Mouse (Mus musculus): ENCODE results near the gene Nek9.

Nek9 gene

DNA sequence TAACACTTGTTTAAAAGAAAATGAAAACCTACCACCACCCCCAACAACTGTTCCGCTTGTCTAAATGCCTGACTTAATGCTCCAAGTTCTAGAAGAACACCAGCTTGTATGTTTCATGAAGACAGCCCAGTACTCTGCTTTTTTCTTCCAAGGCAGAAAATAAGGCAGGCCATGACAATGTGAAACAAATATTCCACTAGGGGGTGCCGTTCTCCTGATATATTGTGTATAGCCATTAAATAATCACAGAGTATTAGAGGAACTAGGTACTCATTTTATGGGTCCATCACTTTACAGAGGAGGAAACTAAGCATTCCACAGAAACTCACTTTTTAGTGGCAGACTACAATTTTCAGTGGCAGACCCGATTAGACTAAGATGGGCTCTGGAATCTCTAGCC is 7.2 kb upstream of the Nek9 start:
- peak in 1 of 2 experiments; percentile 72 for DNase-seq

DNA sequence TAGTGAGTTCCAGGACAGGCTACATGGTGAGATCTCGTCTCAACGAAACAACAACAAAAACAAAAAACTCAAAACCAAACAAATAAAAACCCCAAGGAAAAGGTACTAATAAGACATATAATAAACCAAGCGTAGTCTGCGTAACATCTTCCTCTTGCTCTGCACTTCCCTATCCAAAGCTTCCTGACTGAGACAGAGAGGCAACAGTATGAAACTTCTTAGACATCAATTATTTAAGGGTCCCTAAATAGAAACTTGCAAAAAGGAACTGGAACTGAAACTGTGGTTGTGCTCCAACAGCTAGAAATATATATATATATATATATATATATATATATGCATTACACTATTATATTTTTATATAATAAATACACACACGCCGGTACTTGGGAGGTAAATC is 6.4 kb upstream of the Nek9 start:
- DNase-seq = no peak

DNA sequence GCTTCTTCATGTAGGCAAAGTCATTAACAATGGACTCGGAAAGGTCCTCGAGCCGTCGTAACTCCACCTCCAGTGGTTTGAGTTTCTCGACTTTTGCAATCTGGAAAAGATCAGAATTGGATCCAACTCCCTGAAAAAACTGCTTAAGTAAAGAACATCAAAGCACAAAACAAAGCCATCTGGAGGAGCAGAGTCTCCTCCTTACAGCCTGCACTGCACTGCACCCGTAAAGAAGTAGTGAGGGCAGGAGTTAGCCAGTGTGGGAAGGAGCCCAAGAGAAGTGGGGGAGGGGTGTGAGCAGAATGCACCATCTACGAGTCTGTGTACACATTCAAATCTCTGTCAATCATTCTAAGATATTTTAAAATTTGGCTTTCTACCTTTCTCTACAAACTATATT is 5.1 kb upstream of the Nek9 start:
- no peak for DNase-seq

DNA sequence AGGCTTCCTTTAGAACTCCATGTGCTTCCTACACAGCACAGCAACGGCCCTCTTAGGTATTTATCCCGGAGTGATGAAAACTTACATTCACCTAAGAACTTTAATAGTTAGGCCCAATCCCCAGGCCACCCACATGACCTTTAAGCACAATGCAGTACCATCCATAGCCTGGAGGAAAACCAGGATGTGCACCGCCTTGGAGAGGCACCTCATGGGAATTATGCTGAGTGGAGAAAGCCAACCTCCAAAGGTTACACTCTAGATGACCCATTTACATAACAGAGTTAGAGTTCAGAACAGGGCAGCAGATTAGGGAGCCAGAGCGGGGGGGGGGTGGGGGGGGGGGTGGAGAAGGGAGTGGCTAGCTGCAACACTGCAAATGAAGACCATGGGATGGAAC is 3.1 kb upstream of the Nek9 start:
- DNase-seq = peak in 1 of 2 experiments; percentile 60

DNA sequence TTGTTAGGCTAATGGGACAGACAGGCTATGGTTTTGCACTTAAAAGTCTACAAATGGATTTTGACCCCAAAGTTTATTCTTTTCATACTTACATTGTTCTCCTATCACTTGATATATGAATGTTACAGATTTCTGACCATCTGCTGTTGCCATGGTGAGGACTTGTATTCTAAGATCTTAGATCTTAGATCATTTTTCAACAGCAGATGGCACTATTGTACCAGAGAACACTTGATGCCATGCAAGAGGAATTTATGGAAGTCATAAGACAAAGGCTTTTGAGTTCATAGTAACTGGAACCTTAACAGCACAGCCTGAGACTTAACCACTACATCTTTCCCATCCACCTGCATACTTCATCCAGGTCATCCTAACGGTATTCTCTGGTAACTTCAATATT is 2.0 kb upstream of the Nek9 start:
- DNase-seq = peak in 1 of 2 experiments; percentile 9

DNA sequence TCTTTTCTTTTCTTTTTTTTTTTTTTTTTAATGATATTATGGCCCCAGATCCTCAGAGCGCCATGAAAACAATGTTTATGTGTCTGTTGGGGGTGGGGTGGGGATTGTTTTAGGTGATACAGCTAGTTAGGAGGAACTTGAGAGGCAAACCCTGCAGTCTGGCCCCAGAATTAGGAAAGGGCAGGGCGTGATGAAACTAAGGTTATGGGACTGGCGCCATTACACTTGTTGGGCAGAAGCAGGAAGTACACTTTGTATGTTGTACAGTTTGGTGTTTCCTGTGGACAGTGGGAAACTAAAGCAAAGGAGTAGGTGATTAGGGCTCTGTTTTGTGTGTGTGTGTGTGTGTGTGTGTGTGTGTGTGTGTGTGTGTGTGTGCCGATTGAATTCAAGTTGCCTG is 785 bp upstream of the Nek9 start:
- DNase-seq = no peak

DNA sequence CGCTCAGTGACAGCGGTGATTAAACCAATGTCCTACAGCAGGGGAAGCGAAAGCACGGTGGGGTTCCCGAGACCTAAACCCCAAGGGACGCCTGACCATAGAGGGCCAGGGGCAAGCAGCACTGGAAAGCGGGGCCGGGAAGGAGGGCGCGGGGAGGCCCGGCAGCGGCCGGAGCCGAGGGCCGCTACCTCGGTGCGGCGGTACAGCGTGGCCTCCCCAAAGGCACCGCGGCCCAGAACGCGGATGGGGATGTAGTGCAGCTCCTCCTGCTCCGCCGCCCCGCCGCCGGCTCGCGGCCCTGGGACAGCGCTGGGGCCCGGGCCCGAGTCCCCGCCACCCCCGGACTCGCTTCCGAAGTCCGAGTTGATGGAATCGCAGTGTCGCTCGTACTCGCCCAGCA is 347 bp downstream of the Nek9 start:
- DNase-seq = no peak

DNA sequence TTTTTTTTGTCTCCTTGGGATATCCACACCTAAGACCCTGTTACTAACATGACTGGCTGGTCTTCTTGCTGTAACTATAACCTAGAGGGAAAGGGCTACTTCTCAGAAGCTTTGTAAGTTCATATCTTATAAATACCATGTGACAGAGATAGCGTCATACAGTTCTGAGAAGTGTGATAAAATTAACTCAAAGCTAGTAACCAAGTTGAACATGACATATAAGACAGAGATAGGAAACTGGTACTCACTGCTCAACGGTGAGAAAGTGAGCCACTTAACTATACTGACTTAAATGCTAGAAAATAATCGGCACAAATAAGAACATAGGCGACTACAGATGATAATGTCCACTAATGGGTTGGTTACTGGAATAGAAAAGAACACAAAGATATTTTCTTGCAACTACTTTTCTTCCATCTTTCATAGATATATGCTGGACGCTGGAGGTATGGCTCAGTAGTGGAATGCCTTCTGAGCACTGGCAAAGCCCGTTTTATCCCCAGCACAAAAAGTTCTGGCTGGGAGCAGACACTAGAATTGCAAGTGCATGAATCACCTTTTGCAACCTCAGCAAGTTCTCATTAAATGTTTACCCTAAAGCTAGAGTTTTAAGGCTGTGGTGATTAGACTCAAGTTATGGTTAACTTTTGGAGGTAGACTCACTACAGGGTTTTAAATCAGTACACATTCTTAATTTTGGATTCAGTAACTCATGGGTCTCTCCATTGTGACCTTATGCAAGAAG is 1.4 kb downstream of the Nek9 start:
- DNase-seq = no peak

DNA sequence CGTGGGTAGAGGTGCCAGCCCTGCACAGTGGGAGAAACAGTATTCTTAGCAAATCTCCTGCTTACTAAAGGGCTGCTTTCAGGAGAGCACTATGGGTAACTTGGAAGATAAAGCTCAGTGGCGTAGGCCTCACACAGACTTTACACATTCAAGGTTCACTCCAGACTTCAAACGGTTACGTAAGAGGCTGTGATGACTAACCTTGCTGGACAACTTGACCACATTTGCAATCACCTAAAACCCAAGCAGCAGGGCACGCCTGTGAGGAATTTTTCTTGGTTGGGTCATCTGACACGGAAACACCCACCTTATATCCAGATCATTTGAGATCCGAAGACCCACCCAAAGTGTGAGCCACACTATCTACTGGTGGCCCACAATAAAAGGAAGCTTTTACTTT is 9.0 kb downstream of the Nek9 start:
- no peak for DNase-seq

DNA sequence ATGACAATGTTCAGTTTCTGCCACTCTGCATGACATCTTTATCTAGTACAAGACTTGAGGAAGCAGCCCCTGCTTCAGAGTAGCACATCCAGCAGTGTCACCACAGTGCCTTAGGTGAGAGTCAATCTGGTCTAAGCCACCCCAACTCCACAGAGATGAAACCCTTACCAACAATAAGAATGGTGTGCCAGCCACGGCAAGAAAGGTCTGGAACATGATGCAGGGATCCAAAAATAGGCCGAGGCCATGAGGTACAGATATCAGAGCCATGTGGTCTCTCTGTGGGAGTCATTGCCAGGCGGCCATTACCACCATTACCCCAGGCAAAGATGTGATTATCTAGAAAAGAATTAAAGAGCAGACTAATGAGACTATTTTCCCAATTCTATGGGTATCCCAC is 30.5 kb downstream of the Nek9 start:
- DNase-seq = no peak

DNA sequence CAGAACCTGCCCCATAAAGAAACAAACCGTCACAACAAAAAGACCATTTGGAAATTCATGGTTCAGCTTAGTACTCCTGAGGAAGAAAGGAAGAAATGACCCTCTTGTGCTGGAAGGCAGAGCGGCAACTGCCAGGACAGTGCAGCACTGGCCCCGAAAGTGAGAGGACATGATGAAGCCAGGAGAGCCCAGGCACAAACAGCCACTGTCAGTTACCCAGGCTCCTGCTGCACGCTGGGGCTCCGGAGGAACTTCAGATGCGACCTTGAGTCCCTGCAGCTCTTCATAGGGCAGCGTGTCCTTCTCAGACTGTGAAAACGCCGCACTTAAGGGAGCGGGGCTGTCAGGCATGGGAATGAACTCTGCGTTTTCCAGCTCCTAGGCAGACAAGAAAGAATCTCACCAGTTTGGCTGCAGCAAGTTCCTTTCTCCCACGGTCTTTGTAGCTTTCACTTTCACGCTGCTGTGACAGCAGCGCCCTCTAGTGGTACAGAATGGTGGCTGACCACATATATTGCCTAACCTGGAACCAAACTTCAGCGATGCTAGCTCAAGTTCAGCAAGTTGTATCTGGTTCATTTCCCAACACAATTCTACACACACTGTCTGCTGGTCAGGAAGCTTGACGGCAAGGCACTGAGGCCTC is 33.8 kb downstream of the Nek9 start:
- peak; percentile 83 to 92 for DNase-seq

DNA sequence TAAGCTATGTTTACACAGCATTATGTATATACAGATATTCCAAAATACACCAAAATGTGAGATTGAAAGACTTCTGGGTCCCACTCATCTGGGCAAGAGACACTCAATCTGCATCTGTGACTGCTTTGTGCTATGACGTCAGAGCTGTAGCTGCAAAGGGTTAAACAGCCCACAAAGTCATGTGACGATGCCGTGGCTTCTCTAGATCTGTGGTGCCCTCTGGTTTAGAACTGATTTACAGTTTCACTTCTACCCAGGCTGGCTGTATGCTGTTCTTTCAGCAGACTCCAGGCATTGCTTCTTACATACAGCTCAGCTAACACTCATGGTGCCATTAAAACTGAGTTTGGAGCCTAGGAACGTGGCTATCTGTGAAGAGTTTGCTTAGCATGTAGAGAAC is 34.4 kb downstream of the Nek9 start:
- no peak for DNase-seq

DNA sequence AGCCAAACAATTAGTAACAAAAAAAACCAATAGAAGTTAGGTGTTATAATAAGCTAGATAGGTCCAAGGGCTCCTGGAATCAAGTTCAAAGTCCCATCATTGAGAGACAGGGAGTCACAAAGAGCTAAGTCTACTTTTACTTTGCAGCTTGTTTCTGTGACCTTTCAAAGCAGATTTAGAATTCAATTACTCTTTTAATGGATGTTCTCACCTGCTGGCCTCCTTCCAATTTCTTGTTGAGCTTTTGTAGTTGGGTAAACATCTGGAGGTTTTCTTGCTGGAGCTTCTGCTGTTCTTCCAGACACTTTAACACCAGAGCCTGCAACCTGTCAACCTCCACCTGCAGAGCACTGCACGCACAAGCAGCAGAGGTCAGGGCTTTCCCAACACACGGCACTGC is 35.9 kb downstream of the Nek9 start:
- peak in 1 of 2 experiments; percentile 41 for DNase-seq

DNA sequence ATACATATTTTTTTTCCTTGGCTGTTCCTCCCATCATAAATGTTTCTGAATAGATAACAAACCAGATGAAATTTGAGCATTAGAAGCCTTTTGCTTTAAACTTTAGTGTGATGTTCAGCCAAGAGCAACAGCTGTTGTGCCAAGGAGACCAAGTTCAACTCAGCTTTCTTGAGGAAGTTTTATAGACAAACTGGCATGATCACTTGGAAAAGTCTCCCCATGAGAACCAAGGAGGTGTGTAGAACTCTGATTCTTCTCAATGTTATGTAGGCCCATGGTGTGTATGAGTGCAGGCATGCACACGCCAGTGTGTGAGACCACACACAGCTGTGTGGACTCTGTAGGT is 40.4 kb downstream of the Nek9 start:
- DNase-seq = no peak

DNA sequence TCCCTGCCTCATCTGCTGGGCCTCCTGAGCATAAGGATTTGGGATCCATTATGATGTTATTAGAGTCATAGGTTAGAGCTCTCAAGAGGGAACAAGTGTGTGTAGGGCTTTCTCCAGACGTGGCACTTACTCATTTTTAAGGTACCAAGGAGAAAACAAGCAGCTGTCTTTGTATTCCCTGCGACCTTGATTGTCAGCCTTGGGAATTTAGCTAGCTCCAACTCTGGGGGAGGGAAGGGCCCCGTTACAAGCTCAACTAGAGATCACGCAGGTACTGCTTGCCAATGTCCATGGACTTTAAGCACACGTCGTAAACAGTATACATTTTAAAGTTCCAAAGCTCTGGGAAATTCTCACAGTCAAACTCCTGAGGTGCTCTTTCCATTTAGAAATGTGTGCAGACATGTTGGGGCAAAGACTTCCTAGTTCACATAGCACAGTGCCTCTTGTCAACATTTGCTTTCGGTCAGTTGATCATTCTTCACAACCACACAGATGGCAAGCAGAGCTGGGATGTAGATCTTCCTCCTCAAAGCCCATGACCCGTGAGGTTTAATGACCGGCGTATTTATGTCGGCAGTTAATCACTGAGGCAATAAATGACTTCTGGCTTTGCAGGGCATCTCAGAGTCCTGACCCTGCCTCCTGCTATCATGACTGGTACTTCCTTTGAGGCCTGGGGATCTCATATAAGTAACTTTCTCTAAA is 40.9 kb downstream of the Nek9 start:
- DNase-seq = peak in 1 of 2 experiments; percentile 39

DNA sequence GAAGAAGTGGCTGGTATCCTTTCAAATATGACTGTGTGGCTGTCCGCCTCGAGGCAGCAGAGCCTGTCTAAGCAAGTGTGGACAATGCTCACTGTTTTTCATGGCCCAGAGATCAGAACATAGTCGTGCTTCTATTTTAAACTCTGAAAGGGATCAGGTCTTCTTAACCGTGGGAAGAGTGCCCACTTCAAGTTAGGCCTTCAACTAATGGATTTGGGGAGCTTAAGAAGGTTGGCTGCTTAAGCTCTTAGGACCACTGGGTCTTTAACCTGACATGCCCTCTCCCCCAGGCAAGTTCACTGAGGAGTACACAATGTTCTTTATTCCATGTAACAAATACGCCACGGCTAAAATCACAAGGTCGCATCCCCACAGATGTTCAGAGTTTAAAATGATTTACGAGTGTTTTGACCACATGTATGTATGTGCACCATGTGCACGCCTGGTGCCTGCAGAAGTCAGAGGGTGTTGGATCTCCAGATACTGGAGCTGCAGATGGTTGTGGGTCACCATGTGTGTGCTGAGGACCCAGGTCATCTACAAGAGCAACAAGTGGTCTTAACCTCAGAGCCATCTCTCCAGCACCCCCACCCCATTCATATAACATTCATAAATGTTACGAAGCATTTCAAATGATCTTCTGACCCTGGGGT is 41.7 kb downstream of the Nek9 start:
- peak in 1 of 2 experiments; percentile 35 for DNase-seq

DNA sequence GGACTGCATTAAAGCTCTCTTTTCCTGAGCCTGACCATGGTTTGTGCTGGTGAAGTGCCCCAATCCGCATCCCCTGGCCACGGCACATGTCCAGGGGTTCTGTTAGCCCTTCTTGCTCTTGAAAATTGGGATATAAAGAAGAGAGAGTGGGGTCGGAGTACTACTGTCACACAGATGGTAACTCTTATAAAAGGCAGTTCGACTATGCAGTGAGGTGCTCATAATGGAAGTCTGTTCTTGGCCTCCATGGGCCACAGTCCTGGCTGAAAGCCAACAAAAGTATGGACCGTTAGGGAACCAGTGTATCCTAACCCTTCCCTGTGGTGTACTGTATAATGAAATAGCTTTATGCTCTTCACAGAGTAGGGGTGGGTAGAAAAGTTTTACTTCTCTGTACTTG is 42.2 kb downstream of the Nek9 start:
- DNase-seq = no peak

DNA sequence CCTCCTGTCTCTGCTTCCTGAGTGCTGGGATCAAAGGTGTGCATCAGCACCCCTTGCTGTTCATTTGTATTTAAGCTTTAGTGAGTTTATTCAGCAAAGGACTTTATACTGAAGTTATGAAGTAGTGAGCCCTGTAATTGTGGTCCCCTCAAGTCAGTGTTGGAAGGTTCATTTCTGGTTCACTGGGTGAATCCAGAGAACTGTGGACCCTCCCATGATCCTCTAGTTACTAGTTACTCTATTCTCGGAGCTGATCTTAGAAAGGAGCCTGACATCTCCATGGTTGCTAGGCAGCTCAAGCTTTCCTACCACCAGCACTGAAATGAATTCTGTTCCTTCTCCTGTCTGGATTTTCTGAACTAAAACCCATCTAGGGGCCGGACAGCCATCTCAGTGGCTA is 43.7 kb downstream of the Nek9 start:
- DNase-seq = no peak

DNA sequence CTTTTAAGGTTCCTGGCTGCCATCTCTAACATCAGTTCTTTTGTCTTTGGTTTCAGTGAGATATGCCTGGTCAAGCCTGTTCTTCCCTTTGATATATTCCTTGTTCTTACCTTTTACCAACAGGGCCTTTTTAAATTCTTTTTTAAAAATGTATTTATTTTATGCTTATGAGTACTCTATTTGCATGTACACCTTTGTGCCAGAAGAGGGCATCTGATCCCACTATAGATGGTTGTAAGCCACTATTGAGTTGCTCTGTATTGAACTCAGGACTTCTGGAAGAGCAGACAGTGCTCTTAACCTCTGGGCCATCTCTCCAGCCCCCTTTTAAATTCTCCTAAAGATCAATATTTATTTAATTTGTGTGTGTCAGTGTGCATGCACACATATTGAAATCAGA is 46.3 kb downstream of the Nek9 start:
- no peak for DNase-seq

DNA sequence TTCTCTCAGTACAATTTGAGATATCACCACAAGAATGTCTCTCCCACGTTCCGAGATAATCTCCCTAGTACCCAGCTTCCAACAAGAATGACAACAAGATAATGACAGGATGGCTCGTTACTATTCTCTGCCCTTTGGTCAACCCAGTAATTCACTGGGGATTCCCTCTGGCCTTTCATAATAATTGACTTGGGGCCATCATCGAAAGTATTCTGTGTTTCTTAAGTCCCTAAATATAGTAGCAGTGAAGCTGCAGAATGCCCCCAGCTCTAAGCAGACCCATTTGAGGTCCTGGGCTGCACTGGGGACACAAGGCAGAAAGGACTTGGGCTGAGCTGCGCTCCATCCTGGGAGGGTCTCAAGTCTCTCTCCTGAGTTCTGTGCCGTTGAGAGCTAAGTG is 46.9 kb downstream of the Nek9 start:
- no peak for DNase-seq

DNA sequence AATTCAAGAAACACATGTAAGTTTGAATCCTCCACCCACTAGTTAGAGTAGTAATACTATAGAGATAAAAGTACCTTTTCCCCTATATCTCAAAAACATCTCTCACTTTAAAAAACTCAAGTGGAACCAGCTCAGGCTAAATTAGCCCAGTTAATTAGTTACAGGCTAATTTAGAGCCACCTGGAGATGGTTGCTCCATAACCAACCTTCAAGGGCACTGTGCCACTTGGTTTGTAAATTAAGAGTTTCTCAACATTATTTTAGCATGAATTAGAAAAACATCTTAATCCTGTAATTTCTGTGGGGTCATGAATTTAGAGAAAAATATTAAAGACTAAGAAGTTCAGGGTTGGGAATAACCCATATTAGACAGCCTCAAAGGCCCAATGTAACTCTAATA is 47.6 kb downstream of the Nek9 start:
- peak; percentile 43 to 56 for DNase-seq

DNA sequence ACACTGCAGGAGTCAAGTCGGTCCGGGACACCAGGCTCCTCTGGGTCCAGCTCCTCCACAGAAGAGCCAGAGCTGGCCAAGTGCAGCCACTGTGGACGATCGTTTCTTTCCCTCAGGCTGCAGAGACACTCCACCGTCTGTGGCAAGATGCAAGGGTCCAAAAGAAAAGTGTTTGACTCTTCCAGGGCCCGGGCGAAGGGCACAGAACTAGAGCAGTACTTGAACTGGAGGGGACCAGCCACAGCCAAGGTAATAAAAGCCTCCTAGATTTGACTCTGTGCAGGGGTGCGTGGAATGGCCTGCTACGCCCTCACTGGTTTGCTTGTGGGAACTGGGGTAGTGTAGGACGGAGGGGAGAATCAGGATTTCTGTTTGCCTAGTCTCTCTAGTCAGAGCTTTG is 48.5 kb downstream of the Nek9 start:
- DNase-seq = peak; percentile 52 to 75

DNA sequence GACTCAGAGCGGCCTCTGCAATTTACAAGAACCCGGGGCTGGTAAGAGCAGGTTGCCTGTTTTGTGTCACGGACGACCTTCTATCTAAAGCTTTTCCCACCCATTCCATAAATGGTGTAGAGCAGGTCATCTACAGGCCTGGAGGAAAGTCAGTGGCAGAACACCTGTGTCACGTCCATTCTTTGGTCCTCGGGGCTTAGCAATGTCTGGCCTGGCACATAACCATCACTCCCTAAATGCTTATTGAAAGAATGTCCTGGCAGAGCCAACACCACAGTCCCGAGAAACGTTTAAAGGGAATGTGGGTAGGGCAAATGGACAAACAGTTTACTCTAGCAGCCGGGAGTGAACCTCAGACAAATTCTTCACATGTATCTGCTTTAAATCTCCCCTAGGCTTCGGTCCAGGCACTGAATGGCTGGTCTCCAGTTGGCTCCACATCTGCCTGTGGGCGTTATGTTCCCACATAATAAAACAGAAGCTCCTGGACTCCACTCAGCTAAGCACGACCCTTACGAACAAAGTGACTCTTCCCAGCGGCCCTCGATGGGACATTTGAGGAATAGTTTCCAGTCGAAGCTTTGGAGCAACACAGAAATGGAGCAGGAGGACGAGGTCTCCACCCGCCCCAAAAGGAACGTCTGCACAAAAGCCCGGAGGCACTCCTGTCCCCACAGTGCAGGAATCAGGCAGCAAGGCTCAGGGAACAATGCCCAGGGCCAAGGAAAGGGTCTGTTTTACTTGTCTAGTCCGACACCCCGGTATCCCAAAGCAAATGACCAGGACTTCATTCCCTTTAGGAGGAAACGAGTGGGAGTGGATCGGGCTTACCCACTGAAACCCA is 49.8 kb downstream of the Nek9 start:
- DNase-seq = peak; percentile 51 to 65

Measured in kidney, postnatal 25 days (tissue).